Mouse (Mus musculus) E14TG2a.4 (cell line): ENCODE results near the gene Ankrd44.

Source experiments
- CTCF ChIP-seq: conservative IDR thresholded peaks from 2 replicates; pipeline ENCODE4 v1.5.1; 2014; ENCODE audit warnings: low read length
- POU5F1 ChIP-seq: IDR thresholded peaks from 2 replicates; pipeline ENCODE4 v1.6.1; 2014; ENCODE audit warnings: low read length, borderline replicate concordance

DNA sequence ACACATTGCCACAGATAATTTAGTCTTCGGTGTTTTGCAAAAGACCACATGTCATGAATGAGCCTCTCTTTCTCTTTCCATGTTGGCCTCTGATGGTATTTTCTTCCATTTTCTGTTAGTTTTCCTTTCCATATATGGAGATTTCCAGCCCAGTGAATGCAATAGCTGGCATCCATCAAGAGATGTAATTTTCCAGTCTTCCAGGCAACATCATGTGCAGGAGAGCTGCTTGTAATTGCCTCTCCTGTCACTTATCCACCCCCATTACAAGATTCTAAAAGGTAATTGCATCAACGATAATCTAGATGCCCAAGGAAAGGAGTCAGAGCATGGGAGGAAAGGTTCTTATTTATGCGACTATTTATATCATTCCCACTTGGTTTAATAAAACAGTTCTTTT, 188.7 kb downstream of the Ankrd44 start:
- TF ChIP-seq CTCF = no peak
- no peak for TF ChIP-seq POU5F1
